Mouse (Mus musculus): ENCODE results near the gene Pdha1. TPM values are rescaled to one million over a fixed set of nuclear protein-coding genes. Genes with fewer than 3 reads are reported as not detected.

The Pdha1 gene
- polyA plus RNA-seq (2012; rRNA removed), result 12.5 and 17.4 TPM in 2 replicates

GRCm38 (mm10) chrX:160137861-160138717 lies at the start of gene Pdha1:
Gene Pdha1, minus strand, starts transcription at chrX:160138413.

Other genes starting within 250 kb of the Pdha1 start
- 0.46 and 0.47 TPM in 2 replicates for gene Map3k15, start 150.0 kb downstream of the Pdha1 start, polyA plus RNA-seq (2012; rRNA removed)

Measured in stomach, adult 2 months (tissue).